Mouse (Mus musculus): ENCODE measurements around the gene Gbp10. TPM values are rescaled to one million over a fixed set of nuclear protein-coding genes. Genes with fewer than 3 reads are reported as not detected.
"Not testable (repeated sequence)": the region's sequence is repeated elsewhere in the genome, so short reads cannot be mapped to it uniquely, and the experiment has no call there.

The Gbp10 gene
- polyA plus RNA-seq, 1 experiment, result 1.1 TPM

DNA sequence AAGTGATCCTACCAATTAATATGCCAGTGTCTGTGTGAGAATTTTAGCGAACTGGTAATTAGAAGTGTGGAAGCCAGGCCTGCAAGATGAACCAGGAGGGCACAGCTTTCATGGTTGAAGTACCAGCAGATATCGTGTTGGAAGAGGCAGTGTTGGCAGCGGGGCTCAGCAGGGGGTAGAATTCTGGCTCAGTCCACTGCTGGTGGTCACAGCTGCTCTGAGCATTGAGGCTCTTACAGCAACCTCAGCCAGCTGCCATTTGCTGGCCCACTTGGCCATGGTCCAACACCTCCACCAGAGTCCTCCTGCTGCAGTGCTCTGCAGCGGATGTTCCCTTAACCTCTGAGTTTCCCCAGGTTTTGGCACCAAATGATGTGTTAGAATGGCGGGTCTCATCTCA, 43.0 kb downstream of the Gbp10 start:
- DNase-seq (ENCODE audit: low read depth in 1 of 2, low spot score in 2 of 2); H3K4me3 ChIP-seq (ENCODE audit: extremely low read depth, insufficient read depth, insufficient read length); H3K27me3 ChIP-seq (ENCODE audit: control insufficient read depth, insufficient read depth, low read length); H3K4me1 ChIP-seq (ENCODE audit: control insufficient read depth, insufficient read depth, insufficient read length); H3K36me3 ChIP-seq (ENCODE audit: control insufficient read depth, insufficient read depth, low read length); H3K27ac ChIP-seq (ENCODE audit: insufficient read depth, low read length): not testable (repeated sequence)
- WGBS, result 88% methylated on average over 5 of the region's 5 CpGs

DNA sequence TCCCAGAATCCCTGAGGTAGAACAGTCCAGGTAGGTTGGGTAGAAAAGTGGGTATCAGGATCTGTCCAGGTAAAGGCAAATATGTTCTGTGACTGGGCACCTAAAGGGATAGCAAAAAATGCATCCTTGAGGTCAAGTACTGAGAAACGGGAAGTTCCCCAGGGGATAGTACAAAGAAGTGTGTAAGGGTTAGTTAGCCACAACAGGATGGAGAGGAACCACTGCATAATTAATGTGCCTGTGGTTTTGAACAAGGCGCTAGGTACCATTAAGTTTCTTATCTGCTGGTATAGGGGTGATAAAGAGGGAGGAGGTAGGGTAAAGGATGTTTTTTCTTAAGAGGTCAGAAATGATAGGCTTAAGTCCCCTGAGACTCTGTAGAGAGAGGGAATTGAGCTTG, 46.8 kb downstream of the Gbp10 start:
- H3K4me3 ChIP-seq (ENCODE audit: extremely low read depth, insufficient read depth, insufficient read length); H3K27ac ChIP-seq (ENCODE audit: insufficient read depth, low read length); H3K27me3 ChIP-seq (ENCODE audit: control insufficient read depth, insufficient read depth, low read length); H3K36me3 ChIP-seq (ENCODE audit: control insufficient read depth, insufficient read depth, low read length); DNase-seq (ENCODE audit: low read depth in 1 of 2, low spot score in 2 of 2); H3K4me1 ChIP-seq (ENCODE audit: control insufficient read depth, insufficient read depth, insufficient read length): not testable (repeated sequence)
- 14% methylated on average over 2 of the region's 2 CpGs for WGBS

- Histone ChIP-seq H3K4me1 (ENCODE audit: control insufficient read depth, insufficient read depth, insufficient read length) (no peaks in the 10 kb centered on the region), H3K36me3 (ENCODE audit: control insufficient read depth, insufficient read depth, low read length) (no peaks in the 10 kb centered on the region), H3K4me3 (ENCODE audit: extremely low read depth, insufficient read depth, insufficient read length) (no peak overlapping the region), H3K27me3 (ENCODE audit: control insufficient read depth, insufficient read depth, low read length) (no peaks in the 10 kb centered on the region), H3K27ac (ENCODE audit: insufficient read depth, low read length) (no peak overlapping the region)
- TF ChIP-seq CTCF (IDR thresholded peaks at IDR 0.05; ENCODE audit: extremely low read depth, insufficient read depth, insufficient read length, insufficient replicate concordance), result no peak
- no peak for TF ChIP-seq POLR2A (IDR thresholded peaks at IDR 0.05; ENCODE audit: low read depth, low read length)
- DNase-seq (ENCODE audit: low read depth in 1 of 2, low spot score in 2 of 2), result no peak
Measured at GRCm38 (mm10) chr5:105181446-105181845, 57.9 kb downstream of the Gbp10 start.

Other genes starting within 250 kb of the Gbp10 start
- 10.8 and 15.7 TPM in 2 replicates for gene Gbp9, start 100.0 kb downstream of the Gbp10 start, polyA plus RNA-seq (2012; rRNA removed)
- gene Gbp8, start 100.0 kb downstream of the Gbp10 start, polyA plus RNA-seq (2012; rRNA removed), result 9.8 and 12.8 TPM in 2 replicates
- gene Gbp4, start 99.9 kb downstream of the Gbp10 start, polyA plus RNA-seq (2012; rRNA removed), result 21.3 and 30.8 TPM in 2 replicates
- 1.0 and 1.2 TPM in 2 replicates for gene Gm43302, start 54.2 kb upstream of the Gbp10 start, polyA plus RNA-seq (2012; rRNA removed)
- gene Gbp6, start 54.2 kb upstream of the Gbp10 start, polyA plus RNA-seq (2012; rRNA removed), result 2.8 and 3.7 TPM in 2 replicates
- 3.0 and 4.1 TPM in 2 replicates for gene Lrrc8b, start 176.2 kb upstream of the Gbp10 start, polyA plus RNA-seq (2012; rRNA removed)

Data from spleen, adult 2 months (tissue).